Comparison of ENCODE assay signal across 19 mouse cellular contexts in the genomic region with DNA sequence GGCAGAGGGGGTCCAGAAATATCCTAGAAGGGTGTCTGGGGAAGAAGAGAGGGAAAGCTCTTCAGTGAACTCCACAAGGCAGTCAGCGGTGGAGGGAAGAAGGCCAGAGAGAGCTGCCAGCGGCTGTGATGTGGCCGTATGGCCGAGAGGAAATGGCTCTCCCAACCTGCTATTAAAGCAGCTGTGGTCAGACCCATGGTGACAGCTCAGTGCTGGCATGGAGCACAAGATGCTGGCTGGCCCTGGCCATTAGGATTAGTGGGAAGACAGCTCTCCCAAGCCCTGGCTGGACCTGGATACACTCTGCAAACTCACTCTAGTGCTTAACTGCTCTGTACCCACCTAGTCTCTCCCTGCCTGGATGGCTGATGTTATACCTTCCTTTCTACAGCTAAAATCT.
DNase-seq lines count a peak whose midpoint lies in the region; ATAC-seq lines count a peak whose summit lies in the region.
"Had no signal": no experiment of that assay in that cellular context is flagged by ENCODE, and none has a peak within 500 bp of the region (broad histone marks: within the 10 kb centered on the region; RNA-seq: fewer than 3 reads in every experiment).

No protein-coding gene starts in this region.

- no peak overlapping the region for H3K9ac ChIP-seq in forebrain, embryonic 13.5 days
- H3K9ac ChIP-seq in heart, embryonic 11.5 days (ENCODE audit: low read depth, low read length) = no peak overlapping the region
- H3K9ac ChIP-seq in limb, embryonic 11.5 days (ENCODE audit: low read length) = no peak overlapping the region
- H3K9ac ChIP-seq: embryonic facial prominence, embryonic 12.5 days; heart, embryonic 12.5 days; liver, embryonic 12.5 days; neural tube, embryonic 12.5 days had no signal

- H3K4me2 ChIP-seq in forebrain, embryonic 13.5 days = no peak overlapping the region
- no peak overlapping the region for H3K4me2 ChIP-seq in heart, embryonic 11.5 days
- no peak overlapping the region for H3K4me2 ChIP-seq in limb, embryonic 11.5 days (ENCODE audit: low read depth, severe bottlenecking)
- H3K4me2 ChIP-seq: embryonic facial prominence, embryonic 12.5 days; heart, embryonic 12.5 days; midbrain, embryonic 11.5 days; neural tube, embryonic 12.5 days had no signal

- H3K36me3 ChIP-seq in forebrain, embryonic 10.5 days (replicated peaks) = no peaks in the 10 kb centered on the region
- H3K36me3 ChIP-seq in forebrain, embryonic 13.5 days (ENCODE audit: poor library complexity, severe bottlenecking) = no peaks in the 10 kb centered on the region
- H3K36me3 ChIP-seq in heart, embryonic 11.5 days (ENCODE audit: control insufficient read depth, insufficient read depth, low read length) = no peaks in the 10 kb centered on the region
- no peaks in the 10 kb centered on the region for H3K36me3 ChIP-seq in limb, embryonic 11.5 days (ENCODE audit: control insufficient read depth, insufficient read depth, low read length)
- H3K36me3 ChIP-seq: embryonic facial prominence, embryonic 12.5 days; heart, embryonic 12.5 days; liver, embryonic 12.5 days; neural tube, embryonic 12.5 days had no signal

- H3K4me3 ChIP-seq in forebrain, embryonic 10.5 days = no peak overlapping the region
- no peak overlapping the region for H3K4me3 ChIP-seq in forebrain, embryonic 13.5 days
- no peak overlapping the region for H3K4me3 ChIP-seq in heart, embryonic 11.5 days (ENCODE audit: low read depth, low read length)
- no peak overlapping the region for H3K4me3 ChIP-seq in limb, embryonic 11.5 days (ENCODE audit: low read depth, low read length)
- H3K4me3 ChIP-seq: embryonic facial prominence, embryonic 12.5 days; heart, embryonic 12.5 days; liver, embryonic 12.5 days; neural tube, embryonic 12.5 days had no signal

- no peak for DNase-seq in forebrain, embryonic 10.5 days (ENCODE audit: extremely low spot score, low spot score)
- peak; percentile 34 for DNase-seq in heart, postnatal 4 days
- DNase-seq in 3T3-L1 (ENCODE audit: low read depth, low spot score) = peak; percentile 16
- DNase-seq in limb, embryonic 11.5 days (ENCODE audit: low spot score) = no peak
- DNase-seq in adrenal gland, adult 18-20 months (ENCODE audit: low spot score in 2 of 2) = no peak
- DNase-seq: cerebellum, adult 18-20 months; kidney, adult 18-20 months; lung, adult 2 months; right cerebral cortex, adult 18-20 months; thymus, postnatal 25 days had no signal

- peaks cover 85% of the 10 kb centered on the region for H3K27me3 ChIP-seq in forebrain, embryonic 10.5 days (ENCODE audit: poor library complexity, severe bottlenecking)
- H3K27me3 ChIP-seq in forebrain, embryonic 13.5 days = peaks cover 9% of the 10 kb centered on the region; the same call in 1 of the 2 replicates
- H3K27me3 ChIP-seq in heart, embryonic 11.5 days (ENCODE audit: control insufficient read depth, insufficient read depth, low read length) = 0 out of 2 replicates have a peak, but pooled peaks cover 2% of the 10 kb centered on the region
- H3K27me3 ChIP-seq in limb, embryonic 11.5 days (ENCODE audit: control insufficient read depth, insufficient read depth, low read length) = no peaks in the 10 kb centered on the region
- H3K27me3 ChIP-seq: CH12.LX had no signal

- H3K9me3 ChIP-seq in forebrain, embryonic 10.5 days = no peaks in the 10 kb centered on the region
- no peaks in the 10 kb centered on the region for H3K9me3 ChIP-seq in forebrain, embryonic 13.5 days (replicated peaks)
- H3K9me3 ChIP-seq in heart, embryonic 11.5 days (replicated peaks; ENCODE audit: control insufficient read depth, low read length) = no peaks in the 10 kb centered on the region
- no peaks in the 10 kb centered on the region for H3K9me3 ChIP-seq in limb, embryonic 11.5 days (ENCODE audit: control insufficient read depth, low read length)
- H3K9me3 ChIP-seq: embryonic facial prominence, embryonic 12.5 days; heart, embryonic 12.5 days; liver, embryonic 12.5 days; neural tube, embryonic 12.5 days had no signal

- peaks cover 65% of the 10 kb centered on the region for H3K4me1 ChIP-seq in forebrain, embryonic 10.5 days
- H3K4me1 ChIP-seq in forebrain, embryonic 13.5 days = peaks cover 49% of the 10 kb centered on the region
- H3K4me1 ChIP-seq in heart, embryonic 11.5 days (ENCODE audit: control insufficient read depth, insufficient read depth, low read length) = peaks cover 26% of the 10 kb centered on the region
- peaks cover 42% of the 10 kb centered on the region for H3K4me1 ChIP-seq in limb, embryonic 11.5 days (ENCODE audit: control insufficient read depth, insufficient read depth, low read length)

- ATAC-seq in forebrain, embryonic 13.5 days = no peak
- ATAC-seq in heart, embryonic 11.5 days (replicated peaks; ENCODE audit: insufficient number of reproducible peaks, low FRiP score, low TSS enrichment) = no peak
- no peak for ATAC-seq in limb, embryonic 11.5 days (ENCODE audit: insufficient number of reproducible peaks, low FRiP score, low TSS enrichment, low read depth)

- WGBS in forebrain, embryonic 10.5 days = 66% methylated on average over 4 of the region's 4 CpGs
- WGBS in forebrain, embryonic 13.5 days = 69% methylated on average over 4 of the region's 4 CpGs
- 46% methylated on average over 4 of the region's 4 CpGs for WGBS in heart, embryonic 11.5 days (ENCODE audit: insufficient replicate concordance)
- 29% methylated on average over 4 of the region's 4 CpGs for WGBS in limb, embryonic 11.5 days

- peak overlapping the region; percentile 44; the same call in 1 of the 2 replicates for H3K27ac ChIP-seq in forebrain, embryonic 10.5 days
- no peak overlapping the region for H3K27ac ChIP-seq in forebrain, embryonic 13.5 days
- no peak overlapping the region for H3K27ac ChIP-seq in heart, embryonic 11.5 days (ENCODE audit: low read depth, low read length)
- H3K27ac ChIP-seq in limb, embryonic 11.5 days (replicated peaks; ENCODE audit: low read depth, low read length) = 0 out of 2 replicates have a peak overlapping the region, but pooled peaks have one; percentile 8
- H3K27ac ChIP-seq: embryonic facial prominence, embryonic 12.5 days; kidney, postnatal 0 days; liver, embryonic 12.5 days; neural tube, embryonic 12.5 days had no signal

Comparison
In these comparisons a context has a peak if more than half of its experiments do, and no peak if none do; other contexts are left out.
1. H3K27ac ChIP-seq: peak in forebrain, embryonic 10.5 days (single experiment) and limb, embryonic 11.5 days (single experiment); none in forebrain, embryonic 13.5 days (single experiment) and heart, embryonic 11.5 days (single experiment).
2. DNase-seq: peak in heart, postnatal 4 days (single experiment) and 3T3-L1 (single experiment); none in forebrain, embryonic 10.5 days (single experiment), limb, embryonic 11.5 days (single experiment) and adrenal gland, adult 18-20 months (0 of 2).